Mouse (Mus musculus) frontal cortex, adult (tissue): ENCODE data around the gene Tcf12.

Experiments used
- ATAC-seq: cut with Nextera tagmentation; 2 replicates; pipeline ENCODE4 v1.9.2; 2017; ENCODE audit warnings: mild to moderate bottlenecking, moderate library complexity, mixed read lengths; ENCODE audit not compliant: low TSS enrichment

Gene Tcf12

GRCm38 (mm10) chr9:71837366-71837765 lies 274.3 kb downstream of the Tcf12 start:
- no peak for ATAC-seq

- ATAC-seq: no peak
Observed at GRCm38 (mm10) chr9:71836366-71836765, 275.3 kb downstream of the Tcf12 start.

- ATAC-seq: no peak
Observed at GRCm38 (mm10) chr9:71835203-71835815, 276.4 kb downstream of the Tcf12 start.

- ATAC-seq: no peak
Observed at GRCm38 (mm10) chr9:71834707-71835106, 277.0 kb downstream of the Tcf12 start.

- ATAC-seq: peak; percentile 44; the same call in 1 of the 2 replicates
Observed at GRCm38 (mm10) chr9:71831756-71832699, 279.6 kb downstream of the Tcf12 start.

GRCm38 (mm10) chr9:71830994-71831393 lies 280.7 kb downstream of the Tcf12 start:
- no peak for ATAC-seq

GRCm38 (mm10) chr9:71830365-71830764 lies 281.3 kb downstream of the Tcf12 start:
- ATAC-seq: no peak

GRCm38 (mm10) chr9:71829753-71830152 lies 281.9 kb downstream of the Tcf12 start:
- no peak for ATAC-seq

- ATAC-seq: no peak
Observed at GRCm38 (mm10) chr9:71829137-71829536, 282.5 kb downstream of the Tcf12 start.

GRCm38 (mm10) chr9:71827371-71827770 lies 284.3 kb downstream of the Tcf12 start:
- no peak for ATAC-seq

GRCm38 (mm10) chr9:71826040-71826525 lies 285.6 kb downstream of the Tcf12 start:
- peak; percentile 79 for ATAC-seq

GRCm38 (mm10) chr9:71822003-71822402 lies 289.7 kb downstream of the Tcf12 start:
- no peak for ATAC-seq

- ATAC-seq: peak; percentile 96
Observed at GRCm38 (mm10) chr9:71818453-71818852, 293.2 kb downstream of the Tcf12 start.

GRCm38 (mm10) chr9:71816121-71816520 lies 295.6 kb downstream of the Tcf12 start:
- ATAC-seq: no peak

- no peak for ATAC-seq
Observed at GRCm38 (mm10) chr9:71813565-71813964, 298.1 kb downstream of the Tcf12 start.

- ATAC-seq: no peak
Observed at GRCm38 (mm10) chr9:71812914-71813313, 298.8 kb downstream of the Tcf12 start.

GRCm38 (mm10) chr9:71812402-71812801 lies 299.3 kb downstream of the Tcf12 start:
- ATAC-seq: no peak; the same call in 1 of the 2 replicates

GRCm38 (mm10) chr9:71811404-71811803 lies 300.3 kb downstream of the Tcf12 start:
- no peak for ATAC-seq

- no peak for ATAC-seq
Observed at GRCm38 (mm10) chr9:71810723-71811122, 300.9 kb downstream of the Tcf12 start.

- ATAC-seq: peak; percentile 88
Observed at GRCm38 (mm10) chr9:71808640-71809254, 302.9 kb downstream of the Tcf12 start.

GRCm38 (mm10) chr9:71807801-71808200 lies 303.9 kb downstream of the Tcf12 start:
- no peak for ATAC-seq

GRCm38 (mm10) chr9:71806422-71806805 lies 305.3 kb downstream of the Tcf12 start:
- peak; percentile 81; the same call in 1 of the 2 replicates for ATAC-seq
